Mouse (Mus musculus) midbrain, embryonic 12.5 days (tissue): ENCODE data around the gene 9530068E07Rik. TPM values are rescaled to one million over a fixed set of nuclear protein-coding genes. Genes with fewer than 3 reads are reported as not detected.
A peak's percentile ranks its signal among the peaks of the same experiment; 100 is the strongest.
"Not testable (repeated sequence)": the region's sequence is repeated elsewhere in the genome, so short reads cannot be mapped to it uniquely, and the experiment has no call there.

ENCODE experiments used
- ATAC-seq: fragments of 200-750 bp; cut with Nextera tagmentation; 2 replicates; pipeline ENCODE4 v1.8.0; 2017; ENCODE audit warnings: low read depth, moderate TSS enrichment, moderate library complexity; ENCODE audit not compliant: low FRiP score
- H3K27ac ChIP-seq: fragments of 300-500 bp; sonication (generic); replicated peaks from 2 replicates; pipeline ENCODE4 v1.5.1; 2016; ENCODE audit warnings: mild to moderate bottlenecking
- H3K27me3 ChIP-seq: fragments of 300-500 bp; sonication (generic); 2 replicates; pipeline ENCODE4 v1.6.1; 2016; ENCODE audit warnings: mild to moderate bottlenecking
- H3K36me3 ChIP-seq: fragments of 300-500 bp; sonication (generic); 2 replicates; pipeline ENCODE4 v1.6.1; 2016
- H3K4me1 ChIP-seq: fragments of 300-500 bp; sonication (generic); 2 replicates; pipeline ENCODE4 v1.6.1; 2016
- H3K4me2 ChIP-seq: fragments of 300-500 bp; sonication (generic); replicated peaks from 2 replicates; pipeline ENCODE4 v1.6.1; 2016; ENCODE audit warnings: mild to moderate bottlenecking, moderate library complexity
- H3K4me3 ChIP-seq: fragments of 300-500 bp; sonication (generic); 2 replicates; pipeline ENCODE4 v1.5.1; 2016; ENCODE audit warnings: mild to moderate bottlenecking
- H3K9ac ChIP-seq: fragments of 300-500 bp; sonication (generic); replicated peaks from 2 replicates; pipeline ENCODE4 v1.6.1; 2016; ENCODE audit warnings: mild to moderate bottlenecking, moderate library complexity
- H3K9me3 ChIP-seq: fragments of 300-500 bp; sonication (generic); 2 replicates; pipeline ENCODE4 v1.6.1; 2016; ENCODE audit warnings: mild to moderate bottlenecking
- WGBS: fragments of 180-500 bp; shearing (Covaris S2); methylation state at CpG from one replicate; pipeline ENCODE4 v1.1.7; 2016; 5-methylcytosine and 5-hydroxymethylcytosine counted together
- polyA plus RNA-seq: library from polyadenylated mRNA; unstranded; fragments of >200 nt; fragmentation: Nextera tagmentation; extraction: Ambion mirVana; gene quantifications from 2 replicates; pipeline ENCODE4 v1.2.1, GENCODE M21; 2016

9530068E07Rik gene
- polyA plus RNA-seq = 154 TPM in 2 replicates

DNA sequence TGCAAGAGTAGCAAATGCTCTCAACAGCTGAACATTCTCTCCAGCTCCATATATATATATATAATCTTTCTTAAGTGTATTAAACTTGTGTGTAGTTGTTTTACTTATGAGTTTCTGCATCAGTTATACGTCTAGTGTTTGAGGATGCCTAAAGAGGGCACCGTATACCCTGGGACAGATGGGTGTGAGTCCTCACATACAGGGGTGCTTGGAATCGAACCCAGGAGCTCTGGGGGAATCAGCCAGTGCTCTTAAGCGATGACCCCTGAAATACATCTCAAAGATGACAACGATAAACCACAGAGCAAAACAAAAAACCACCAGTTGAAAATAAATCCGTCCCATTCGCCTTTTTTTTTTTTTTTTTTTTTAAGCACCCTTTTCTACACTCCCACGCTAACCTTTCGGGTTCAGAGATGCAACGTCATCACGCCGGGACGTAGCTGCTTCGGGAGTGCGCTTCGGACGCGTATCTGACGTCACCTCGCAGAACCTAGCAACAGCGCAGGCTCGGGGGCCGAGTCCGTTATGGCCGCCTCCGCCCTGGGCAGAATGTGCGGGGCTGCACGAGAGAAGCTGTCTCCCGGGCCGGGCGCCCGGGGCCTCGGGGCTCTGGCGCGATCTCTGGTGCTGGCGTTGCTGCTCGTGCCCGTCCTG, at the start of gene 9530068E07Rik:
TSS of gene 9530068E07Rik (plus strand) at position 489 of the 657 bp plus-strand sequence.
- no peaks in the 10 kb centered on the region for H3K9me3 ChIP-seq
- peaks cover 10% of the 10 kb centered on the region for H3K4me1 ChIP-seq
- WGBS = 1% methylated on average over 38 of the region's 38 CpGs
- peak within 1 kb of the TSS; percentile 58 for H3K4me2 ChIP-seq
- H3K36me3 ChIP-seq = no peaks in the 10 kb centered on the region; the same call in 1 of the 2 replicates
- H3K9ac ChIP-seq = peak within 1 kb of the TSS; percentile 92
- H3K4me3 ChIP-seq = peak within 1 kb of the TSS; percentile 87
- peak within 1 kb of the TSS; percentile 88 for H3K27ac ChIP-seq
- ATAC-seq = peak; percentile 95
- H3K27me3 ChIP-seq = no peaks in the 10 kb centered on the region

DNA sequence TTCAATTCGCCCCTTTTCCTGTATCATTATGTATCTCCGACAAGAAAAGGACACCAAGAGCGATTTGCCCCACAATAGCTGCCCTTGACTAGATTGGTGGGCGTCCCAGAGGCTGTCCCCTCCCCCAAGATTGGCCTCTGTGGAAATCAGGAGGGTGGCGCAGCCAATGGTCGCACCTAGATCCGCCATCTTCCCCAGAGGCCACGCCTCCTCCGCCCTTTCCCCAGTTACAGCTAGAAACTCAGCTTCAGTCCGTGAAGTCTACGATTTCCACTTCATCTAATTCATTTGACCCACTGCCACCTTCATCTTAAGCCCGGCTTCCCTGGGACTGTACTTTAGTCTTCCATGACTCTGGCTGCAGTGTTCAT, 49.6 kb upstream of the 9530068E07Rik start:
- Histone ChIP-seq H3K4me2 (peak overlapping the region; percentile 43), H3K27ac (no peak overlapping the region), H3K9ac (peak overlapping the region; percentile 12; the same call in 1 of the 2 replicates), H3K4me1 (peaks cover 4% of the 10 kb centered on the region; the same call in 1 of the 2 replicates), H3K27me3 (no peaks in the 10 kb centered on the region), H3K36me3 (no peaks in the 10 kb centered on the region), H3K4me3 (peak overlapping the region; percentile 20; the same call in 1 of the 2 replicates), H3K9me3 (no peaks in the 10 kb centered on the region)
- no peak for ATAC-seq
- 5% methylated on average over 12 of the region's 12 CpGs for WGBS

DNA sequence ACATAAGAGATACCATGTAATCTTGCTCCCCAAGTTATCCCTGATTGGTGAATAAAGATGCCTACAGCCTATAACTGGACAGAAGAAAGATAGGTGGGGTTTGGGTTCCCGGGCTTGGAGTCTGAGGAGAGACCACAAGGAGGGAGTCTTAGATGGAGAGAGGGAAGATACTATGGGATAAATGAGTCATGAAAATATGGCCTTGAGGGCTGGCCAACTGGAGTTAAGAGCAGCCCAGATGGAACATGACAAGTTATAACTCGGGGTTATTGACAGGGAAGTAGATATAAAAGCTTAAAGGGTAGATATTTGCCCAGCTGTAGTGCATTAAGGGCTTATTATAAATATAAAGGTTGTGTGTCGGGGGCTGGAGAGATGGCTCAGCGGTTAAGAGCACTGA, 48.1 kb upstream of the 9530068E07Rik start:
- no peak for ATAC-seq
- H3K9me3 ChIP-seq = no peaks in the 10 kb centered on the region
- H3K9ac ChIP-seq = no peak overlapping the region
- H3K4me1 ChIP-seq = peaks cover 3% of the 10 kb centered on the region; the same call in 1 of the 2 replicates
- H3K27ac ChIP-seq = no peak overlapping the region
- H3K4me3 ChIP-seq = no peak overlapping the region
- H3K36me3 ChIP-seq = no peaks in the 10 kb centered on the region
- no peak overlapping the region for H3K4me2 ChIP-seq
- H3K27me3 ChIP-seq = no peaks in the 10 kb centered on the region
- WGBS = 88% methylated on average over 4 of the region's 4 CpGs

DNA sequence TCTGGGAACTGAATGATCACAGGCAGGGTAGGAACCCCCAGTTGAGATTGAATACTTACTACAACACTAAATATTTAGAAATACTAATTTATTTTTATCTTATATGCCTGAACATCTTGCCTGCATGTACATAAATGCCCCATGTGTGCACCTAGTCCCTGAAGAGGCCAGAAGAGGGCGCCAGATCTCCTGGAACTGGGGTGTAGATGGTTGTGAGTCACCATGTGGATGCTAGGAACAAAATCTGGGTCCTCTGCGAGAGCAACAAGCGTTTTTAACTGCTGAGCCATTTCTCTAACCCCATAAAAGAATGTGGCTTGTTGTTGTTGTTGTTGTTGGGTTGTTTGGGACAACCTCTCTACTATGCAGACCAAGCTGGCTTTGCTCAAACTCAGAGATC, 47.5 kb upstream of the 9530068E07Rik start:
- Histone ChIP-seq H3K4me2 (no peak overlapping the region), H3K27me3 (no peaks in the 10 kb centered on the region), H3K27ac (no peak overlapping the region), H3K4me3 (no peak overlapping the region), H3K9me3 (no peaks in the 10 kb centered on the region), H3K36me3 (no peaks in the 10 kb centered on the region), H3K4me1 (peaks cover 3% of the 10 kb centered on the region; the same call in 1 of the 2 replicates), H3K9ac (no peak overlapping the region)
- no peak for ATAC-seq
- 74% methylated on average over 3 of the region's 3 CpGs for WGBS

DNA sequence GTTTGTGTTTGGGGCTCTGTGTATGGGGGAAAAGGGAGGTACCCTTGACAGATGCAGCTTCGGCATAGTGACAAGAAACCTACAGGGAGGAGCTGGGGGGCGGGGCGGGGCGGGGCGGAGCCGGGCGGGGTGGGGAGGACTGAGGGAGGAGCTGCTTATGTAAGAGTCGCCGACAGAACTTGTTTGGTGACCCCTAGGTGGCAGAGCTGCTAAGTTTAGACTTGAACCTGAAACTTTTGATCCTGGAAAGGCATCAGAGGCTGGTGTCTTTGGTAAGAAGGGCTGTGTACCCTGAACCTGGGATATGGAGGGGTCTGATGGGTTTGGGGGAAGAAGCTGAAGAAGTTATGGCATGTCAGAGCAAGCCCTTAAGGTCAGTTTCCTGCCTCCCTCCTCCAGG, 45.3 kb upstream of the 9530068E07Rik start:
- WGBS = under 1% methylated on average over 9 of the region's 9 CpGs
- no peak for ATAC-seq
- H3K9me3 ChIP-seq = no peaks in the 10 kb centered on the region; the same call in 1 of the 2 replicates
- H3K4me3 ChIP-seq = no peak overlapping the region
- H3K4me1 ChIP-seq = peaks cover 3% of the 10 kb centered on the region; the same call in 1 of the 2 replicates
- H3K4me2 ChIP-seq = no peak overlapping the region
- no peak overlapping the region for H3K27ac ChIP-seq
- H3K27me3 ChIP-seq = no peaks in the 10 kb centered on the region
- no peaks in the 10 kb centered on the region for H3K36me3 ChIP-seq
- no peak overlapping the region for H3K9ac ChIP-seq

DNA sequence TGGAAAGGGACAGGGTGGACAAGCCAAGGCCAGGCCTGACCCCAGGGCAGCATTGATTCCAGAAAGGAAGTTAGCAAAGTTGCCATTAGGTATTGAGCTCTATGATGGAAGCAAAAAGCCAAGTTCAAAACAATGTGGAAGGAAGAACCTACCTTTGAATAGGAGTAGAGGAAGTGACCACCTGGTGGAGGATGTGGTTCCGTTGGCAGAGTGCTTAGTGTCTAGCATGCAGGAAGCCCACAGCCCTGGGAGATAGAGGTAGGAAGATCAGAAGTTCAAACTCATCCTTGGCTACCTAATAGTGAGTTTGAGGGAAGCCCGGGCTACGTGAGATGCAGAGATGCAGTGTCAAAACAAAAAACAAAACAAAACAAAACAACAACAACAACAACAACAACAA, 44.0 kb upstream of the 9530068E07Rik start:
- H3K27ac ChIP-seq = no peak overlapping the region

DNA sequence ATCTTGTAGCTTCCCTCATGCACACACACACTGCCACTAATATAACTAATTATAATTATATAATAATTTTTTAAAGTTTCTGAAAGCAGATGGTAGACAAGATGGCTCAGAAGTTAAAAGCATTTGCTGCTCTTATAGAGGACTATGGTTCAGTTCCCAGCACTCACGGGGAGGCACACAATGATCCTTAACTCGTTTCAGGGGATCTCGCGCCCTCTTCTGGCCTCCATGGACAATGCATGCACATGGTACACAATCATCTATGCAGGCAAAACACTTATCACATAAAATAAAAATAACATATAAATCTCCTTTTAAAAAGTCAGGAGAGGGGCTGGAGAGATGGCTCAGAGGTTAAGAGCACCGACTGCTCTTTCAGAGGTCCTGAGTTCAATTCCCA, 41.6 kb upstream of the 9530068E07Rik start:
- Histone ChIP-seq H3K9me3 (no peaks in the 10 kb centered on the region; the same call in 1 of the 2 replicates), H3K4me2 (no peak overlapping the region), H3K9ac (no peak overlapping the region), H3K36me3 (no peaks in the 10 kb centered on the region), H3K4me1 (peaks cover 1% of the 10 kb centered on the region), H3K4me3 (no peak overlapping the region), H3K27me3 (peaks cover 3% of the 10 kb centered on the region; the same call in 1 of the 2 replicates), H3K27ac (no peak overlapping the region)
- WGBS = 83% methylated on average over 5 of the region's 5 CpGs
- no peak for ATAC-seq

More for the DNA sequence above, 44.0 kb upstream of the 9530068E07Rik start:
- no peak for ATAC-seq
- no peaks in the 10 kb centered on the region for H3K27me3 ChIP-seq
- H3K4me1 ChIP-seq = no peaks in the 10 kb centered on the region; the same call in 1 of the 2 replicates
- H3K4me2 ChIP-seq = no peak overlapping the region
- no peaks in the 10 kb centered on the region for H3K36me3 ChIP-seq
- no peak overlapping the region for H3K4me3 ChIP-seq
- 95% methylated on average over 3 of the region's 3 CpGs for WGBS
- no peaks in the 10 kb centered on the region; the same call in 1 of the 2 replicates for H3K9me3 ChIP-seq
- H3K9ac ChIP-seq = no peak overlapping the region

DNA sequence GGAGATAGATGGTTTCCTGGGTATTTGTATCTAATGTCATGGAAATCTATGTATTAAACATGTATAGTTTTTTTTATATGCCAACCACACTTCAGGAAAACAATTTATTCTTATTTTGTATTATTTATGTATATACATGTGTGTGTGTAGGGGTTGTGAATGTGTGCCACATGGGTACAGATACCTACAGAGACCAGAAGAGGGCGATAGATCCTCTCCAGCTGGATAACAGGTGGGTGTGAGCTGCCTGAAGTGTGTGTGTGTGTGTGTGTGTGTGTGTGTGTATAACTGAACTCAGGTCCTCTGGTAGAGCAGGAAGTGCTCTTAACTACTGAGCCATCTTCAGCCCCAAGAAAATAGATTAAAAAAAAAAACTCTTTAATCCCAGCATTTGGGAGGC, 40.6 kb upstream of the 9530068E07Rik start:
- no peaks in the 10 kb centered on the region for H3K36me3 ChIP-seq
- WGBS = 86% methylated on average over 1 of the region's 1 CpGs
- H3K4me2 ChIP-seq = no peak overlapping the region
- no peak overlapping the region for H3K27ac ChIP-seq
- H3K9me3 ChIP-seq = no peaks in the 10 kb centered on the region; the same call in 1 of the 2 replicates
- no peak for ATAC-seq
- peaks cover 7% of the 10 kb centered on the region for H3K4me1 ChIP-seq
- H3K4me3 ChIP-seq = no peak overlapping the region
- no peak overlapping the region for H3K9ac ChIP-seq
- H3K27me3 ChIP-seq = peaks cover 3% of the 10 kb centered on the region; the same call in 1 of the 2 replicates

DNA sequence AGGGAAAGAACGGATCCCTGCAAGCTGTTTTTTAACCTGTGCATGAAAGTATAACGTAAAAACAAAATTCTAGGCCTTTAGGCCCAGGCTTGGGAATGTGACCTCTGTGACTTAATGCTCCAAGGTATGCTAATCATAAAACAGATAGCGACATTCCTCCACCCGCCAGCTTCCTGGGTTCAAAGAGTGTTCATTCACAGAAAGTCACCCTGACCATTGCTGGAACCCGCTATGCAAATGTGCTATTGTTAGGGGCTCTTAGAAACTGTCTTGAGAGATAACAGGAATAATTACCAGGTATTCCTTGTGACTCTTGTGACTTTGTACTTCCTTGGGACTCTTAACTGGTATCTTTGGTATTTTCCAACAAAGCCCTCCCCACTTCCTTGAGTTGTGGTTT, 39.1 kb upstream of the 9530068E07Rik start:
- not testable (repeated sequence) for H3K36me3 ChIP-seq, ATAC-seq, H3K9me3 ChIP-seq, H3K4me3 ChIP-seq, H3K27me3 ChIP-seq, H3K9ac ChIP-seq, H3K4me2 ChIP-seq, H3K27ac ChIP-seq
- WGBS = 92% methylated on average over 5 of the region's 5 CpGs
- peaks cover 14% of the 10 kb centered on the region for H3K4me1 ChIP-seq

DNA sequence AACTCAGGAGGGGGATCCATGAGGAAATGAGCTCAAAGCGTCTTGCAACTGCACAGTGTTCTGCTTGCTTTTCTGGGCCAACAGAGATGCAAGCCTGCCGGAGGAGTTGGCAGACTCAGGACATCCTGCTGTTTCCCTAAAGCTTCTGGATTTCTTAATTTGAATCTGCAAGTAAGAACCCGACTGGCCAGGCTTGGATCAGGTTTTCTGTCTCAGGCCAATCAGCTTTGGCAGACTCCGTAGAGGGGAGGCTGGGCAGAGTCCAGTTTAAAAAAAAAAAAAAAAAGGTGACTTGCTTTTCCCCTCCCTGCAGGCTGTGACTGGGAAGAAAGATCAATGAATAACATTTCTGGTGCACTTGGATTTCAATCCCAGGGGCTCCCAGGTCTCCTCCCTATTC, 37.7 kb upstream of the 9530068E07Rik start:
- no peak overlapping the region for H3K4me3 ChIP-seq
- peaks cover 3% of the 10 kb centered on the region; the same call in 1 of the 2 replicates for H3K27me3 ChIP-seq
- H3K4me1 ChIP-seq = peaks cover 23% of the 10 kb centered on the region
- 51% methylated on average over 4 of the region's 4 CpGs for WGBS
- no peak overlapping the region for H3K27ac ChIP-seq
- H3K9ac ChIP-seq = no peak overlapping the region
- ATAC-seq = no peak
- no peak overlapping the region for H3K4me2 ChIP-seq
- no peaks in the 10 kb centered on the region for H3K36me3 ChIP-seq
- H3K9me3 ChIP-seq = no peaks in the 10 kb centered on the region; the same call in 1 of the 2 replicates

DNA sequence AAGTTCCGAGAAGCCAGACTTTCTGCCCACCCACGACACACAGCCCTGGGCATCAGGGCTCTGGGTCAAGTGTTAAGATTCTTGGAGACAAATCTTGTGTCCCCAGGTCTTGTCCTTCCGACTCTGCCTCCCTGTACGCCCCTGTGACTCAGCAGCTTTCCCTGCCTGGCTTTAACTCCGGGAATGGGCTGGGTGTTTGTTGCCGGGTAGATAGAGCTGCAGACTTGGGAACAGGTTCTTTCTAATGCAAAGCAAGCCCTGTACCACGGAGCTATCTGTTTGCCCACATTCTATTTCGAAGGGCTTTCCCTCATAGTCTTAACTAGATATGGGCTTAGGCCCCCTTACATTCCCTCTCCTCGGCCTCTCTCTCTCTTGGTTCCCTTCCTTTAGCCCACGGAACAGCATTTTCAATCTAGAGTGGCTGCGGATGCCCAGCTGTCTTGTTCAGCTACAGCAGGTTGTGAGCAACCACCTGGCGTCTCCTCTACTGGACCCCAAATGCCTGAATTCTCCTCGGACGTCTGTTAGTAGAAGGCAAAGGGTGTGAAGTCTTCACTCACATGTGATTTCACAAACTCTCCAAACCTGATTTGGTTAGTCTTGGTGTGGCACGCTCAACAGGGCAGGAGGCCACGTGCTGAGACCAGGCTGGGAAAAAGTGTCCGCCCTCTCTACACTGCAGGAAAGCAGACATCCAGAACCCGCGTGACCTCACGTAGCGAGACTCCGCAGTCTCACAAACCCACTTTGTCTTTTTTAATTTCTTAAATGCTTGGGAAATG, 36.4 kb upstream of the 9530068E07Rik start:
- Histone ChIP-seq H3K27me3 (peaks cover 3% of the 10 kb centered on the region; the same call in 1 of the 2 replicates), H3K9me3 (no peaks in the 10 kb centered on the region), H3K4me2 (peak overlapping the region; percentile 94), H3K4me1 (peaks cover 32% of the 10 kb centered on the region), H3K4me3 (peak overlapping the region; percentile 88), H3K27ac (peak overlapping the region; percentile 89), H3K9ac (peak overlapping the region; percentile 93), H3K36me3 (no peaks in the 10 kb centered on the region)
- ATAC-seq = peak; percentile 45
- 13% methylated on average over 22 of the region's 22 CpGs for WGBS
